Mouse (Mus musculus) thymus, adult 2 months (tissue): ENCODE measurements around the gene BC028528. TPM values are rescaled to one million over a fixed set of nuclear protein-coding genes. Genes with fewer than 3 reads are reported as not detected.
A peak's percentile ranks its signal among the peaks of the same experiment; 100 is the strongest.

Experiments
- DNase-seq: peaks from one replicate; pipeline ENCODE4 v3.0.0; 2021
- H3K27ac ChIP-seq: fragments of 200-500 bp; 2 replicates; pipeline ENCODE4 v1.5.1; 2012; ENCODE audit warnings: low read length, control low read depth; ENCODE audit not compliant: control insufficient read depth, insufficient read depth
- H3K27me3 ChIP-seq: fragments of 200-500 bp; 2 replicates; pipeline ENCODE4 v1.6.1; 2012; ENCODE audit warnings: mild to moderate bottlenecking, low read length, moderate library complexity, mixed read lengths; ENCODE audit not compliant: control insufficient read depth, insufficient read depth
- H3K36me3 ChIP-seq: fragments of 200-500 bp; 2 replicates; pipeline ENCODE4 v1.6.1; 2012; ENCODE audit warnings: mild to moderate bottlenecking, low read length, moderate library complexity; ENCODE audit not compliant: control insufficient read depth, insufficient read depth
- H3K4me1 ChIP-seq: fragments of 200-500 bp; replicated peaks from 2 replicates; pipeline ENCODE4 v1.6.1; 2012; ENCODE audit warnings: low read length; ENCODE audit not compliant: control insufficient read depth, insufficient read depth
- H3K4me3 ChIP-seq: fragments of 200-500 bp; 2 replicates; pipeline ENCODE4 v1.5.1; 2012; ENCODE audit warnings: mild to moderate bottlenecking, low read length, control low read depth, moderate library complexity; ENCODE audit not compliant: control insufficient read depth, insufficient read depth
- CTCF ChIP-seq: fragments of 200-500 bp; IDR thresholded peaks from 2 replicates; pipeline ENCODE4 v1.5.1; 2012; ENCODE audit warnings: mild to moderate bottlenecking, control low read depth, low read length, moderate library complexity, borderline replicate concordance; ENCODE audit not compliant: control insufficient read depth, poor library complexity, insufficient read depth; ENCODE audit errors: extremely low read depth
- POLR2A ChIP-seq: fragments of 200-500 bp; IDR thresholded peaks from 2 replicates; pipeline ENCODE4 v1.6.1; 2012; ENCODE audit warnings: mild to moderate bottlenecking, low read length, control low read depth, moderate library complexity; ENCODE audit not compliant: control insufficient read depth, poor library complexity, insufficient read depth; ENCODE audit errors: extremely low read depth
- WGBS: fragments of 180-500 bp; shearing (Covaris S2); methylation state at CpG from one replicate; pipeline ENCODE4 v1.1.7; 2018; 5-methylcytosine and 5-hydroxymethylcytosine counted together
- polyA plus RNA-seq: library from polyadenylated mRNA; depleted of rRNA; stranded (reverse); fragments of >200 nt; gene quantifications from 2 replicates; pipeline ENCODE4 v1.2.3, GENCODE M21; 2012

Gene BC028528
- polyA plus RNA-seq, 1 experiment, result 6.0 TPM

- H3K27ac ChIP-seq, result peak overlapping the region; percentile 25; the same call in 1 of the 2 replicates
- TF ChIP-seq CTCF, result no peak
- TF ChIP-seq POLR2A, result no peak
- H3K4me3 ChIP-seq, result no peak overlapping the region
- no peaks in the 10 kb centered on the region for H3K36me3 ChIP-seq
- 34% methylated on average over 11 of the region's 11 CpGs for WGBS
- DNase-seq, result no peak
- no peaks in the 10 kb centered on the region for H3K27me3 ChIP-seq
- peaks cover 25% of the 10 kb centered on the region for H3K4me1 ChIP-seq
Measured at GRCm38 (mm10) chr3:95892066-95893052, 554 bp upstream of the BC028528 start.

GRCm38 (mm10) chr3:95889664-95890063 is 2.1 kb downstream of the BC028528 start:
- no peak overlapping the region for H3K27ac ChIP-seq
- H3K36me3 ChIP-seq, result no peaks in the 10 kb centered on the region
- DNase-seq, result no peak
- H3K4me3 ChIP-seq, result no peak overlapping the region
- H3K4me1 ChIP-seq, result peaks cover 21% of the 10 kb centered on the region
- WGBS, result 93% methylated on average over 3 of the region's 3 CpGs
- TF ChIP-seq POLR2A, result no peak
- no peaks in the 10 kb centered on the region for H3K27me3 ChIP-seq

- Histone ChIP-seq H3K27ac (no peak overlapping the region), H3K27me3 (no peaks in the 10 kb centered on the region), H3K4me3 (no peak overlapping the region), H3K4me1 (peaks cover 17% of the 10 kb centered on the region), H3K36me3 (no peaks in the 10 kb centered on the region)
- WGBS, result 90% methylated on average over 4 of the region's 4 CpGs
- no peak for DNase-seq
- no peak for TF ChIP-seq POLR2A
- no peak for TF ChIP-seq CTCF
Measured at GRCm38 (mm10) chr3:95887596-95887995, 4.2 kb downstream of the BC028528 start.

- no peak for TF ChIP-seq CTCF
- TF ChIP-seq POLR2A, result no peak
- Histone ChIP-seq H3K4me3 (no peak overlapping the region), H3K36me3 (no peaks in the 10 kb centered on the region), H3K27me3 (no peaks in the 10 kb centered on the region), H3K4me1 (peaks cover 12% of the 10 kb centered on the region), H3K27ac (no peak overlapping the region)
- no peak for DNase-seq
- WGBS, result 98% methylated on average over 5 of the region's 5 CpGs
Measured at GRCm38 (mm10) chr3:95884400-95884799, 7.4 kb downstream of the BC028528 start.

- H3K4me1 ChIP-seq, result peaks cover 12% of the 10 kb centered on the region
- no peaks in the 10 kb centered on the region for H3K27me3 ChIP-seq
- peak overlapping the region; percentile 50 for H3K4me3 ChIP-seq
- DNase-seq, result peak; percentile 78
- no peak overlapping the region for H3K27ac ChIP-seq
- 2% methylated on average over 24 of the region's 24 CpGs for WGBS
- no peak for TF ChIP-seq POLR2A
- TF ChIP-seq CTCF, result no peak
- H3K36me3 ChIP-seq, result no peaks in the 10 kb centered on the region
Measured at GRCm38 (mm10) chr3:95882816-95883425, 8.9 kb downstream of the BC028528 start.

GRCm38 (mm10) chr3:95881979-95882815 is 9.6 kb downstream of the BC028528 start, which contains the start of gene Ciart:
Gene Ciart, minus strand, starts transcription at chr3:95882251.
- Histone ChIP-seq H3K27me3 (no peaks in the 10 kb centered on the region), H3K27ac (no peak within 1 kb of the TSS), H3K36me3 (no peaks in the 10 kb centered on the region), H3K4me3 (peak within 1 kb of the TSS; percentile 50), H3K4me1 (peaks cover 12% of the 10 kb centered on the region)
- peak; percentile 89 for DNase-seq
- 0 out of 2 replicates have a peak, but pooled peaks have one; percentile 16 for TF ChIP-seq POLR2A
- TF ChIP-seq CTCF, result 0 out of 2 replicates have a peak, but pooled peaks have one; percentile 12
- WGBS, result under 1% methylated on average over 66 of the region's 66 CpGs
